Mouse (Mus musculus): ENCODE data around the gene Wdr24. TPM values are rescaled to one million over a fixed set of nuclear protein-coding genes. Genes with fewer than 3 reads are reported as not detected.
A peak's percentile ranks its signal among the peaks of the same experiment; 100 is the strongest.

Wdr24 gene
- polyA plus RNA-seq, 1 experiment from 2014 or later, result 18.7 TPM

DNA sequence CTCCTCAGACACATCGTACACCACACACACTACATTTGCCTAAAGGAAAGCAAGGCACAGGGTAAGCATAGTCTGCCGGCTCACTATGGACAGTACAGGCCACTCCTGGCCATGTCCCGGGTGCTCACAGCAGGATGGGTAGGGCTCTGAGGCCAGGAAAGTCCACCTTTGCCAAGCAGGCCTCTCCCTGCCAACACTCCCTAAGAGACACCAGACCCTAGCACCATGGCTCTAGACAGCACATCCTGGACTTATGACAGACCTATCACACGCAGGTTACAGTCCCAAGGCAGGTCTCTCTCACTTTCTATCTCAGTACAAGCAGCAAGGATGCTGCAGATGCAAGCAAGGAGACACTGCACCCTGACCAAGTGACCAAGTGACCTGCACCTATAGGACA is 19.7 kb downstream of the Wdr24 start:
- Histone ChIP-seq H3K27me3 (replicated peaks) (no peaks in the 10 kb centered on the region), H3K9ac (peak overlapping the region; percentile 91), H3K4me3 (peak overlapping the region; percentile 82), H3K27ac (peak overlapping the region; percentile 91), H3K36me3 (peaks cover 82% of the 10 kb centered on the region), H3K4me2 (peak overlapping the region; percentile 89), H3K9me3 (replicated peaks) (no peaks in the 10 kb centered on the region), H3K4me1 (peaks cover 47% of the 10 kb centered on the region)
- WGBS (ENCODE audit: insufficient replicate concordance), result 88% methylated on average over 4 of the region's 4 CpGs
- no peak for ATAC-seq

- Histone ChIP-seq H3K27ac (peak overlapping the region; percentile 91), H3K4me3 (peak overlapping the region; percentile 82), H3K9ac (peak overlapping the region; percentile 91), H3K4me1 (peaks cover 46% of the 10 kb centered on the region), H3K9me3 (replicated peaks) (no peaks in the 10 kb centered on the region), H3K4me2 (peak overlapping the region; percentile 89), H3K36me3 (peaks cover 82% of the 10 kb centered on the region), H3K27me3 (replicated peaks) (no peaks in the 10 kb centered on the region)
- 2% methylated on average over 35 of the region's 38 CpGs for WGBS (ENCODE audit: insufficient replicate concordance)
- peak; percentile 51 for ATAC-seq
Observed at GRCm38 (mm10) chr17:25843636-25844395, 20.4 kb downstream of the Wdr24 start.

DNA sequence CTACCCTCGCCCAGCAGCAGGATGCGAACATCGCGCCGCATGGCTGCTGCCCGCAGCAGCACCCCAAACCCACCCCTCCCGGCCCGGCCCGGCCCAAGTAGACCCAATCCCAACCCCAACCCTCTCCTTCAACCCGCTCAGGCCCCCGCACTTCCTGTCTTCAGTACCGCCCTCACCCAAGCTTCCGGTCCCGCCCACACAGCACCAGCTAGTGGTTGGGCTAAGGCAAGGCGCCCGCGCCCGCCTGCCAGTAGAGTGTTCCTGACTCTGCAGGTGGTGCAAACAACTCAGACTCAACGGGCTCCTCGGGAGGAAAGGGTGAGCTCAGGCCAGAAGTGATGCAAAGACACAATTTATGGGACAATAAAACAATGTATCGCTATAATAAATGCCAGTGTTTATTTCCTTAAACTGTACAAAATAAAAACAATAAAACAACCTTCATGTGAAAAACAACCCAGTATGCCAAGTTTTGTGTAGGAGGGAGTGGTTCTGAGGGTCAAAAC is 21.0 kb downstream of the Wdr24 start, which contains the start of gene Rhot2:
Gene Rhot2 (minus strand): TSS at position 456 of the 506 bp plus-strand sequence.
- H3K27ac ChIP-seq, result peak within 1 kb of the TSS; percentile 91
- peak within 1 kb of the TSS; percentile 91 for H3K9ac ChIP-seq
- peak; percentile 93 for ATAC-seq
- H3K4me2 ChIP-seq, result peak within 1 kb of the TSS; percentile 89
- peak within 1 kb of the TSS; percentile 82 for H3K4me3 ChIP-seq
- no peaks in the 10 kb centered on the region for H3K9me3 ChIP-seq (replicated peaks)
- H3K36me3 ChIP-seq, result peaks cover 82% of the 10 kb centered on the region
- WGBS (ENCODE audit: insufficient replicate concordance), result under 1% methylated on average over 21 of the region's 21 CpGs
- H3K4me1 ChIP-seq, result peaks cover 40% of the 10 kb centered on the region
- no peaks in the 10 kb centered on the region for H3K27me3 ChIP-seq (replicated peaks)

DNA sequence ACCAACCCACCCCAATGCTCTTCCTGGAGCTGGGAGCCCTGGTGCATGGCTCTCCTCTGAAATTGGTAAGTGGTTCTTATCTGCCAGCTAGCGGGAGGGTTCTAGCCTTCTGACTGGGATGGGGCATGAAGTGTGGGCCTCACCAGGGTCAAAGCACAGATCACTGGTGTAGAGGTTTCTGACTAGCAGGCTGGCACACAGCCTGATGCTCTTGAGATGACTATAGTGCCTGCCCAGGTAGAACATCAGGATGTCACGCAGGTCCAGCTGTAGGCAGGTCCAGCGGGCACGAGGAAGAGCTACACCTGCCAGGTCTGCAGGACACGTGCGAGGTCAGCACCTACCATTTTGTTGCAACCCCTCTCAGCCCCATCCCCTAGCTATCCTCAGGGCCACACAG is 36.8 kb downstream of the Wdr24 start:
- Histone ChIP-seq H3K9me3 (replicated peaks) (no peaks in the 10 kb centered on the region), H3K4me3 (peak overlapping the region; percentile 69), H3K9ac (peak overlapping the region; percentile 80), H3K27ac (peak overlapping the region; percentile 74; the same call in 1 of the 2 replicates), H3K4me1 (peaks cover 29% of the 10 kb centered on the region), H3K27me3 (replicated peaks) (no peaks in the 10 kb centered on the region), H3K4me2 (peak overlapping the region; percentile 91), H3K36me3 (peaks cover 38% of the 10 kb centered on the region)
- ATAC-seq, result no peak
- WGBS (ENCODE audit: insufficient replicate concordance), result 87% methylated on average over 6 of the region's 6 CpGs

DNA sequence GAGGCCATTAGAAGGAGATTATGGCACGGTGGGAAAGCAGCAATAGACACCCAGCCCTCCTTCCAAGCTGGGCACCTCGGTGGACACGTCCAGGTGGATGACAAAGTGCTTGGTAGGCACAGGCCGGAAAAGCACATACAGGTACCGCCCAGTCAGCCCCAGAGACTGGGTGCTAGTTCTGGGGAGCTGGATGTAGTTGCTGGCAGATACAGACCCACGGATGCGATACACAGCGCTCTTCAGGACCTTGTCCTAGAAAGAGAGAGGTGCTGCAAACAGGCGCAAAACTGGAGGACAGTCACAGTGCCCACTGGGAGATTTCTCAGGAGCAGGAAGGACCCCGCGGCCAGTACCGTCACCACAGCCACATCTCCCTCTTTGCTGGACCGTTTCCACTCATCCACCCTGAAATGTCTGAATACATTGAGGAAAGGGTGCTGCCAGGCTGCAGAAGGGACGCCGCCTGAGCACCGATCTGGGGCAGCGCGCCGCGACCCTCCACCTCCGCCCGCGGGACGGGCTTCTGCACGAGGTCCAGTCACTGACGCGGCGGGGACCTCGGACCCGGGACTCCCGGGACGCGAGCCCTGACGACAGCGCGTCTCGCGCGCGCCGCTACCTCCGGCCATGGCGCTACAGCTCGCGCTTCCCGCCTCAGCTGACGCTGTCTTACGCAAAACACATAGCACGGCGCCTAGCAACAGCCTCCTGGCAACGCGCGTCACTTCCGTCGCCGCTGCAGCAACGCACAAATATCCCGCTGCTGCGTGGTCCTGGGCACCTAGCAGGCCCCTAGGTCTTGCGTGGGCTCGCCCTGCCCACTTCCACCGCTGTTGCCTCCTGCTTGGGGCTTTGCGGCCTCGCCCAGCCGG is 37.6 kb downstream of the Wdr24 start, which contains the start of gene Wdr90:
Gene Wdr90 (minus strand): TSS at position 670 of the 872 bp plus-strand sequence.
- Histone ChIP-seq H3K9me3 (replicated peaks) (no peaks in the 10 kb centered on the region), H3K36me3 (peaks cover 37% of the 10 kb centered on the region), H3K4me2 (peak within 1 kb of the TSS; percentile 91), H3K4me3 (peak within 1 kb of the TSS; percentile 69), H3K27me3 (replicated peaks) (no peaks in the 10 kb centered on the region), H3K27ac (peak within 1 kb of the TSS; percentile 74), H3K9ac (peak within 1 kb of the TSS; percentile 80), H3K4me1 (peaks cover 35% of the 10 kb centered on the region)
- peak; percentile 85 for ATAC-seq
- WGBS (ENCODE audit: insufficient replicate concordance), result 6% methylated on average over 65 of the region's 65 CpGs

DNA sequence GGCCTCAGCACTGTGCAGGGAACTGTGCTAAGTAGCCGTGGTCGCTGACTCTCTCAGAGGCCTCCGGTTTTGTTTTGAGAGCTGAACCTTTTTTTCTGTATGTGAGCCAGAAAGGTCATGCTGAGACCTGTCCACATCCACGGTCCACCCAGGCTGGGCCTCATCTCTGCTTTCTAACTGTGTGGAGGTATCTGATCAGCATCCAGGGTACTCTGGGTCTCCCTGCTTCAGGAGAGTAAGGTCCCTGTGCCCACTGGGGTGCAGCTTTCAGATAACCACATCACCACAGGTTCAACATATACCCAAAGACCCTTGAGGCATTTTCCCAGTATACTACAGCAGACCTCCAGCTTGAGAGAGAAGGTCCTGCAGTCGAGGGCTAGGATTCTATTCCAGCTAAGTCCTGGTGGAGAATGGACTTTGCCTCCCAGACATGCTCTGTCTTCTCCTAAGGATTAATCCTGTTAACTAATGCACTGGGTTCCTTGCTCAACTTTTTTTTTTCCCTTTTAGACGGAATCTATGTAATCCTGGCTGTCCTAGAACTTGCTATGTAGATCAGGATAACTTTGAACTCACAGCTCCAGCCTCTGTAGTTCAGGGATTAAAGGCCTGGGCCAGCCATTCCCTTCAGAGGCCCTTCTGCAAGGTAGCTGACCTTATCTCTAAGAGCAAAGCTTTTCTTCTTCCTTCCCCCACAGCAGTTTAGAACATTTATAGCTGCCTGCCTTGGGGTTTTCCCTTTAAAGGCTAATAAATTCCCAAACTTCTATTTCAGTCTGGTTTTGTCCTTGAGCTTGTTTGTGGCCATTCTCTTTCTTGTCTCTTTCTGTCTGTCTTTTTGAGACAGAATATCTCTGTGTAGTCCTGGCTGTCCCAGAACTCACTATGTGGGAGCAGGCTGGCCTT is 38.5 kb downstream of the Wdr24 start:
- H3K9me3 ChIP-seq (replicated peaks), result no peaks in the 10 kb centered on the region
- peak overlapping the region; percentile 74 for H3K27ac ChIP-seq
- peak; percentile 23; the same call in 1 of the 2 replicates for ATAC-seq
- peak overlapping the region; percentile 69 for H3K4me3 ChIP-seq
- no peaks in the 10 kb centered on the region for H3K27me3 ChIP-seq (replicated peaks)
- H3K4me2 ChIP-seq, result peak overlapping the region; percentile 91
- H3K4me1 ChIP-seq, result peaks cover 44% of the 10 kb centered on the region
- peaks cover 36% of the 10 kb centered on the region for H3K36me3 ChIP-seq
- H3K9ac ChIP-seq, result peak overlapping the region; percentile 80
- WGBS (ENCODE audit: insufficient replicate concordance), result 12% methylated on average over 6 of the region's 6 CpGs

DNA sequence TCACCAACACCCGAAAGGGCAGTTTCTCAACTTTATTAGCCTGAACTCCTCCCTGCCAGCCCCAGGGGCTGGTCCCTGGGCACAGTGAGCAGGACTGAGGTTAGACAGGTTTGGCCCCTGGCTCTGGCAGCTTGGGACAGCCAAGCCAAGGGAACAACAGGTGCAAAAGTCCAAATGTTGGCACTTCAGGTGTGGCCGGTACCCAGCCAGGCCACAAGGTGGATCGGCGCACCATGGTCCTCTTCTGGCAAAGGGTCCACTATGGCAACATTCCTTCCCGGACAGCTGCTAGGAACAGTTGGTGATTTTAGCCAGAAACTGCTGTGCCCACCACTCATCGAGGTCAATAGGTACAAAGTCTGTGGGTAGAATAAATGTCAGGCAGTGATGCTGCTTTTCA is 40.3 kb downstream of the Wdr24 start:
- no peaks in the 10 kb centered on the region for H3K27me3 ChIP-seq (replicated peaks)
- WGBS (ENCODE audit: insufficient replicate concordance), result 84% methylated on average over 6 of the region's 6 CpGs
- H3K9me3 ChIP-seq (replicated peaks), result no peaks in the 10 kb centered on the region
- no peak overlapping the region for H3K27ac ChIP-seq
- no peak overlapping the region for H3K4me2 ChIP-seq
- H3K36me3 ChIP-seq, result peaks cover 35% of the 10 kb centered on the region
- H3K9ac ChIP-seq, result no peak overlapping the region
- no peak for ATAC-seq
- peaks cover 61% of the 10 kb centered on the region for H3K4me1 ChIP-seq
- H3K4me3 ChIP-seq, result no peak overlapping the region

- Histone ChIP-seq H3K27ac (no peak overlapping the region), H3K4me3 (no peak overlapping the region), H3K36me3 (peaks cover 35% of the 10 kb centered on the region), H3K4me1 (peaks cover 67% of the 10 kb centered on the region), H3K27me3 (replicated peaks) (no peaks in the 10 kb centered on the region), H3K9me3 (replicated peaks) (no peaks in the 10 kb centered on the region), H3K9ac (no peak overlapping the region), H3K4me2 (no peak overlapping the region)
- 85% methylated on average over 14 of the region's 14 CpGs for WGBS (ENCODE audit: insufficient replicate concordance)
- ATAC-seq, result no peak
Observed at GRCm38 (mm10) chr17:25864311-25864710, 40.9 kb downstream of the Wdr24 start.

DNA sequence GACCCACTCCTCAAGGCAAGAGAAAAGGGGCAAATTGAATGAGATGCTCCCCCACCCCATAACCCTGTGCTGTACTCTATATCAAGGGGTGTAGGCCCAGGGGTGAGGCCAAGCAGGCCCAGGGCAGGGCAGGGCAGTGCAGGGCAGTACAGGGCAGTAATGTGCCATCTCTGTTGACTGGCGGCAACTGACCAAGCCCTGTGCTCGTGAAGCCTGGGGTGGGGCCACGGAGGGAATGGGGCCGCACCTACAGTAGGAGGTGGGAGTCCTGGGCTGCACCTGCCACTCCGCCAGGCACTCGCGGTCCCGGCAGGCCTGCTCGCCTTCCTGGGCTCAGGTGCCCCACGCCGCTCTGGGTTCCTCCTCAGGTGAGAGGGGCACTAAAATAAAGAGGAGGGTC is 41.9 kb downstream of the Wdr24 start:
- H3K4me1 ChIP-seq, result peaks cover 60% of the 10 kb centered on the region

GRCm38 (mm10) chr17:25866172-25866571 is 42.7 kb downstream of the Wdr24 start:
- H3K4me1 ChIP-seq, result peaks cover 52% of the 10 kb centered on the region

More for the DNA sequence above, 41.9 kb downstream of the Wdr24 start:
- 84% methylated on average over 11 of the region's 11 CpGs for WGBS (ENCODE audit: insufficient replicate concordance)
- H3K4me2 ChIP-seq, result no peak overlapping the region
- no peak overlapping the region for H3K27ac ChIP-seq
- no peak overlapping the region for H3K4me3 ChIP-seq
- no peaks in the 10 kb centered on the region for H3K27me3 ChIP-seq (replicated peaks)
- H3K36me3 ChIP-seq, result peaks cover 35% of the 10 kb centered on the region
- H3K9me3 ChIP-seq (replicated peaks), result no peaks in the 10 kb centered on the region
- ATAC-seq, result no peak
- no peak overlapping the region for H3K9ac ChIP-seq

GRCm38 (mm10) chr17:25867509-25867835 is 44.0 kb downstream of the Wdr24 start:
- peak overlapping the region; percentile 74 for H3K27ac ChIP-seq
- WGBS (ENCODE audit: insufficient replicate concordance), result 2% methylated on average over 7 of the region's 7 CpGs
- peak; percentile 57 for ATAC-seq
- H3K4me1 ChIP-seq, result peaks cover 42% of the 10 kb centered on the region
- H3K9me3 ChIP-seq (replicated peaks), result no peaks in the 10 kb centered on the region
- H3K9ac ChIP-seq, result peak overlapping the region; percentile 76
- peak overlapping the region; percentile 71 for H3K4me3 ChIP-seq
- H3K36me3 ChIP-seq, result peaks cover 35% of the 10 kb centered on the region
- no peaks in the 10 kb centered on the region for H3K27me3 ChIP-seq (replicated peaks)
- H3K4me2 ChIP-seq, result peak overlapping the region; percentile 92

More at GRCm38 (mm10) chr17:25866172-25866571, 42.7 kb downstream of the Wdr24 start:
- ATAC-seq, result no peak
- peak overlapping the region; percentile 7; the same call in 1 of the 2 replicates for H3K9ac ChIP-seq
- no peaks in the 10 kb centered on the region for H3K27me3 ChIP-seq (replicated peaks)
- H3K4me2 ChIP-seq, result peak overlapping the region; percentile 92; the same call in 1 of the 2 replicates
- H3K9me3 ChIP-seq (replicated peaks), result no peaks in the 10 kb centered on the region
- no peak overlapping the region for H3K27ac ChIP-seq
- peaks cover 35% of the 10 kb centered on the region for H3K36me3 ChIP-seq
- no peak overlapping the region for H3K4me3 ChIP-seq
- 81% methylated on average over 3 of the region's 3 CpGs for WGBS (ENCODE audit: insufficient replicate concordance)

All from liver, embryonic 12.5 days (tissue).